Mouse (Mus musculus) splenic B cell, adult 2 months (primary cell): ENCODE measurements around the gene Henmt1.

ENCODE experiments used
- DNase-seq: peaks from one replicate; pipeline ENCODE4 v3.0.0-alpha.2; 2011; ENCODE audit warnings: low read depth, low spot score
- H3K27me3 ChIP-seq: 2 replicates; pipeline ENCODE4 v1.6.1; 2012; ENCODE audit warnings: mild to moderate bottlenecking, low read length, moderate library complexity, mixed read lengths; ENCODE audit not compliant: control insufficient read depth, poor library complexity, insufficient read depth, severe bottlenecking
- H3K36me3 ChIP-seq: 2 replicates; pipeline ENCODE4 v1.6.1; 2012; ENCODE audit warnings: mild to moderate bottlenecking, low read length, moderate library complexity, mixed read lengths; ENCODE audit not compliant: control insufficient read depth, poor library complexity, insufficient read depth, severe bottlenecking

Gene Henmt1

GRCm38 (mm10) chr3:108918852-108919251, 20.8 kb upstream of the Henmt1 start:
- H3K36me3 ChIP-seq = no peaks in the 10 kb centered on the region
- DNase-seq = no peak
- no peaks in the 10 kb centered on the region for H3K27me3 ChIP-seq

- no peaks in the 10 kb centered on the region for H3K27me3 ChIP-seq
- DNase-seq = no peak
- H3K36me3 ChIP-seq = no peaks in the 10 kb centered on the region
Measured at GRCm38 (mm10) chr3:108920442-108921070, 19.1 kb upstream of the Henmt1 start.

DNA sequence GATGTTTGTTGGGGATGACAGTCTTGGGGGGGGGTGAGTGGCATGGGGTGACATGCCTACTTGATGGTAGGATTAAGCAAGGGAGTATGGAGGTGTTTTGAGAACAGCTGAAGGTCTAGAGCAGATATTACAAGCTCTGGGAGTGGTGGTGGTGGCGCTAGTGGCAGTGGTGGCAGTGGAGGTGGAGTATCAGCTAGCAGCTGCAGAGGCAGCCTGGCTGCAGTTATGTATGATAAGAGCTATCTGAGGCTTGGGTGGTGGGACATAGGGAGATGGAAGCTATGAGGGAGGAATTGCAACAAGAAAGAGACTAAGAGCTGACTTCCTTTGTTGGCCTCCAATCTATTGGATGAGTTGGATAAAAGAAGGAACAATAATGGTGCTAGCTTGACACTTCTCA, 17.9 kb upstream of the Henmt1 start:
- Histone ChIP-seq H3K36me3 (no peaks in the 10 kb centered on the region), H3K27me3 (no peaks in the 10 kb centered on the region)
- DNase-seq = no peak

- Histone ChIP-seq H3K27me3 (no peaks in the 10 kb centered on the region), H3K36me3 (no peaks in the 10 kb centered on the region)
- DNase-seq = no peak
Measured at GRCm38 (mm10) chr3:108925677-108926076, 14.0 kb upstream of the Henmt1 start.

GRCm38 (mm10) chr3:108926308-108926707, 13.4 kb upstream of the Henmt1 start:
- H3K27me3 ChIP-seq = no peaks in the 10 kb centered on the region
- H3K36me3 ChIP-seq = no peaks in the 10 kb centered on the region
- DNase-seq = no peak

DNA sequence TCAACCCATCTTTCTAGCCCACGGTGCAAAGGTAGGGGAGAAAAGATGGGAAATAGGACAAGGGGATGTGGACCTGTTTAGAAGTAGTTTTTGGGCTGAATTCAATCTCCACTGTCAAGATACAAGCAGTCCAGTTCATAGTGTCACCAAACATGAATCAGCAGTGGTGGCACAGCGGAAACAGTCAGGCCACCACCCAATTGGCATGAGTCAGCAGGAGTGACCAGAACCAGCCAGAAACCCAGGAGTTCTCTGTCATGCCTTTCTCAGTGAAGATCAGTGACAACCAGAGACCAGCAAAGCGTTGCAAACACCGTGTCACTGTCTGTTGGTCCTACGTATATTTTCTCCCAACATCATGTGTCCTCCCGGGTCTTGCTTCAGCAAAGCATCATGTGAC, 6.1 kb upstream of the Henmt1 start:
- H3K27me3 ChIP-seq = no peaks in the 10 kb centered on the region
- H3K36me3 ChIP-seq = no peaks in the 10 kb centered on the region
- DNase-seq = no peak

- no peaks in the 10 kb centered on the region for H3K36me3 ChIP-seq
- no peaks in the 10 kb centered on the region for H3K27me3 ChIP-seq
- DNase-seq = no peak
Measured at GRCm38 (mm10) chr3:108938691-108939090, 982 bp upstream of the Henmt1 start.

- Histone ChIP-seq H3K36me3 (no peaks in the 10 kb centered on the region), H3K27me3 (no peaks in the 10 kb centered on the region)
- DNase-seq = no peak
Measured at GRCm38 (mm10) chr3:108940001-108940633, 444 bp downstream of the Henmt1 start, which contains the start of gene Gm9857. Gene Gm9857, minus strand, starts transcription at chr3:108940445.

DNA sequence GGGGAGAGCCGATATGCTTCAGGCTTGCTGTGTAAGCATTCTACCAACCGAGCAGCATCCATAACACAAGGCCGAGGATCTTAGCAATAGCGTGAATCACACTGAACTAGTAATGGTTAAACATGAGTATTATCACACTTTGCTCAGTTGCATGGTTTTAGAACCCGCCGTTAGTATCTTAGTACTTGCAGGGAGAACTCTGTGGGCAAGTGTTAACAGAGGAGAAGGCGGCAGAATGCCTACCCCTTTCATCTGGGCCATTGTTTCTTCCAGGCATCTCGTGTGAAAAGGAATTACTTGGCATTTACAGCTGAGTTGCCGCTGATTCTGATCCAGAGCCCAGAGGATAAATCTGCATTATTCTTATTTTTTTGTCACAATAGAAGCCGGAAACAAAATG, 1.3 kb downstream of the Henmt1 start:
- Histone ChIP-seq H3K36me3 (no peaks in the 10 kb centered on the region), H3K27me3 (no peaks in the 10 kb centered on the region)
- no peak for DNase-seq

DNA sequence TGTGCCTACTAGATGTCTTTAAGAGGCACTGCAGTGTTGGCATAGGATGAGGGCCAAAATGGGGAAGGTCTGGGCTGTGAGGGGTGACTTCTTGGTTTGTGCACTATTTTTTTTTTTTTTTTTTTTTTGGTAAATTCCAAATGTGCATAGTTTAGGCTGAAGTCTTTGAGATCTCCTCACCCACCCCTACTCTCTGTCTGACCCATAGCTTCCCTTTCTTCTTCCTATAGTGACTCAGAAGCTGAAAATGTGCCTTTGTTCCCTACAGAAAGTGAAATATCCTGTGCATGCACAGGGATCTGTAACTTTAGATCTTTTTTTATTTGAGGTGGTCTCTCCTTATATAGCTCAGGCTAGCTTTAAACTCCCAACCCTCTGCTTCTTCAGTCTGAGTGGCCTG, 18.3 kb downstream of the Henmt1 start:
- Histone ChIP-seq H3K27me3 (no peaks in the 10 kb centered on the region), H3K36me3 (no peaks in the 10 kb centered on the region)
- no peak for DNase-seq

DNA sequence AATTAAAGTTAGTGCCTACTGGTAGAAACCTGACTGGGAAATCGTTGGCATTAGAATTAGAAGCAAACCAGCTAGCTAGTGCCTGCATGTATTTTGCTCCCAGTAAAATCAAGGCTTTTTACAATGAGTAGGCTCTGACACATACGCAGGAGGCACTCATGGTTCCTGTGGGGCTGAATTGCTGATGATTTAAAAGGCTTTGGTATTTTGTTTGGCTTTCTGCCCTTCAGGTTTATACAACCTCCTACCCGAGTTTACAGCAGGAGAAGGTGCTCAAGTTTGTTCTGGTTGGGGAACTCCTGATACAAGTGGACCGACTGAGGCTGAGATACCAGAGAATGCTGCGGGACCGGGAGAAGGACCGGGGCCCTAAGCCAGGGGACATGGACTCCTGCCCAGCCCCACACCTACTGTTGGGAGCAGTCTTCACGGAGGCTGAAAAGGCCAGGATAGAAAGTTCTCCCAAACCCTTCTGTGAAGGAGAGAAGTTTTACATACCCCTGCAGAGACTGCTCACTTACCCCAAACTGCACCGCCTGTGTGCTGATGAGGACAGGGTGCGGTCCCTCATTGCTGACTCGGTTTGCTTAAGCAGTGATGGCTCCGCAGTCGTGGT, 20.1 kb downstream of the Henmt1 start:
- no peaks in the 10 kb centered on the region for H3K27me3 ChIP-seq
- DNase-seq = no peak
- H3K36me3 ChIP-seq = no peaks in the 10 kb centered on the region

- DNase-seq = no peak
- Histone ChIP-seq H3K36me3 (no peaks in the 10 kb centered on the region), H3K27me3 (no peaks in the 10 kb centered on the region)
Measured at GRCm38 (mm10) chr3:108961226-108961625, 21.6 kb downstream of the Henmt1 start.

- Histone ChIP-seq H3K36me3 (no peaks in the 10 kb centered on the region), H3K27me3 (no peaks in the 10 kb centered on the region)
- DNase-seq = no peak
Measured at GRCm38 (mm10) chr3:108961655-108962054, 22.0 kb downstream of the Henmt1 start.

GRCm38 (mm10) chr3:108963278-108963677, 23.6 kb downstream of the Henmt1 start:
- Histone ChIP-seq H3K36me3 (no peaks in the 10 kb centered on the region), H3K27me3 (no peaks in the 10 kb centered on the region)
- no peak for DNase-seq

DNA sequence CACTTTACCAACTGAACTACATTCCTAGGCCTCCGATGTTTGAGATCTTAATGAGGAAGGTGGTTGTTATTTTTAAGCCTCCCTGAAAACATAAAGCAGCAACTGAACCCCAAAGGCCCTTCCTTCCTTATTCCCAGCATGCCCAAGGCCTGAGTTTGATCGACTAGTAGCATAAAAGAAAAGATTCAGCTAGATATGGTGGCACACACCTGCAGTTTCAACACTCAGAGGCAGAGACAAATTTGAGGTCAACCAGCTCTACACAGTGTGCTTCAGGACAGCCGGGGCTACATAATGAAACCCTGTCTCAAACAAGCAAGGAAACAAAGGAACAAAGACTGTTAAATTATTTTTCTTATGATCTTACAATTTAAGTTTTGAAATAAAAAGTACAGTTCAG, 24.1 kb downstream of the Henmt1 start:
- no peaks in the 10 kb centered on the region for H3K36me3 ChIP-seq
- no peak for DNase-seq
- H3K27me3 ChIP-seq = no peaks in the 10 kb centered on the region
